Mouse (Mus musculus): Measurements from ENCODE around the gene Clic5. TPM values are rescaled to one million over a fixed set of nuclear protein-coding genes. Genes with fewer than 3 reads are reported as not detected.

The Clic5 gene
- polyA plus RNA-seq, 1 experiment, result 0.27 TPM

GRCm38 (mm10) chr17:44270043-44270442 lies 81.7 kb downstream of the Clic5 start:
- no peak for TF ChIP-seq POLR2A (IDR thresholded peaks at IDR 0.05; ENCODE audit: borderline replicate concordance, extremely low read depth, insufficient read depth, insufficient read length, poor library complexity, severe bottlenecking)
- no peak for TF ChIP-seq CTCF (IDR thresholded peaks at IDR 0.05; ENCODE audit: borderline replicate concordance, extremely low read depth, insufficient read depth, insufficient read length)
- DNase-seq (ENCODE audit: low read depth), result no peak

- DNase-seq (ENCODE audit: low read depth), result no peak
- TF ChIP-seq POLR2A (IDR thresholded peaks at IDR 0.05; ENCODE audit: borderline replicate concordance, extremely low read depth, insufficient read depth, insufficient read length, poor library complexity, severe bottlenecking) (no peak), CTCF (IDR thresholded peaks at IDR 0.05; ENCODE audit: borderline replicate concordance, extremely low read depth, insufficient read depth, insufficient read length) (no peak)
Measured at GRCm38 (mm10) chr17:44271426-44271825, 83.0 kb downstream of the Clic5 start.

- DNase-seq (ENCODE audit: low read depth), result no peak
- TF ChIP-seq POLR2A (IDR thresholded peaks at IDR 0.05; ENCODE audit: borderline replicate concordance, extremely low read depth, insufficient read depth, insufficient read length, poor library complexity, severe bottlenecking) (no peak), CTCF (IDR thresholded peaks at IDR 0.05; ENCODE audit: borderline replicate concordance, extremely low read depth, insufficient read depth, insufficient read length) (no peak)
Measured at GRCm38 (mm10) chr17:44274804-44275203, 86.4 kb downstream of the Clic5 start.

GRCm38 (mm10) chr17:44288320-44288719 lies 99.9 kb downstream of the Clic5 start:
- no peak for DNase-seq (ENCODE audit: low read depth)

GRCm38 (mm10) chr17:44297221-44297620 lies 108.8 kb downstream of the Clic5 start:
- no peak for DNase-seq (ENCODE audit: low read depth)
- TF ChIP-seq CTCF (IDR thresholded peaks at IDR 0.05; ENCODE audit: borderline replicate concordance, extremely low read depth, insufficient read depth, insufficient read length) (no peak), POLR2A (IDR thresholded peaks at IDR 0.05; ENCODE audit: borderline replicate concordance, extremely low read depth, insufficient read depth, insufficient read length, poor library complexity, severe bottlenecking) (no peak)

More at GRCm38 (mm10) chr17:44288320-44288719, 99.9 kb downstream of the Clic5 start:
- TF ChIP-seq CTCF (IDR thresholded peaks at IDR 0.05; ENCODE audit: borderline replicate concordance, extremely low read depth, insufficient read depth, insufficient read length), result no peak
- TF ChIP-seq POLR2A (IDR thresholded peaks at IDR 0.05; ENCODE audit: borderline replicate concordance, extremely low read depth, insufficient read depth, insufficient read length, poor library complexity, severe bottlenecking), result no peak

GRCm38 (mm10) chr17:44300236-44300635 lies 111.9 kb downstream of the Clic5 start:
- DNase-seq (ENCODE audit: low read depth), result peak; percentile 62
- no peak for TF ChIP-seq POLR2A (IDR thresholded peaks at IDR 0.05; ENCODE audit: borderline replicate concordance, extremely low read depth, insufficient read depth, insufficient read length, poor library complexity, severe bottlenecking)
- TF ChIP-seq CTCF (IDR thresholded peaks at IDR 0.05; ENCODE audit: borderline replicate concordance, extremely low read depth, insufficient read depth, insufficient read length), result no peak

- peak; percentile 38 for DNase-seq (ENCODE audit: low read depth)
- TF ChIP-seq CTCF (IDR thresholded peaks at IDR 0.05; ENCODE audit: borderline replicate concordance, extremely low read depth, insufficient read depth, insufficient read length) (no peak), POLR2A (IDR thresholded peaks at IDR 0.05; ENCODE audit: borderline replicate concordance, extremely low read depth, insufficient read depth, insufficient read length, poor library complexity, severe bottlenecking) (no peak)
Measured at GRCm38 (mm10) chr17:44300723-44301122, 112.3 kb downstream of the Clic5 start.

- TF ChIP-seq POLR2A (IDR thresholded peaks at IDR 0.05; ENCODE audit: borderline replicate concordance, extremely low read depth, insufficient read depth, insufficient read length, poor library complexity, severe bottlenecking), result no peak
- DNase-seq (ENCODE audit: low read depth), result no peak
Measured at GRCm38 (mm10) chr17:44301224-44301811, 112.9 kb downstream of the Clic5 start.

GRCm38 (mm10) chr17:44304076-44304475 lies 115.7 kb downstream of the Clic5 start:
- no peak for DNase-seq (ENCODE audit: low read depth)
- TF ChIP-seq CTCF (IDR thresholded peaks at IDR 0.05; ENCODE audit: borderline replicate concordance, extremely low read depth, insufficient read depth, insufficient read length), result no peak
- no peak for TF ChIP-seq POLR2A (IDR thresholded peaks at IDR 0.05; ENCODE audit: borderline replicate concordance, extremely low read depth, insufficient read depth, insufficient read length, poor library complexity, severe bottlenecking)

- no peak for TF ChIP-seq CTCF (IDR thresholded peaks at IDR 0.05; ENCODE audit: borderline replicate concordance, extremely low read depth, insufficient read depth, insufficient read length)
- no peak for TF ChIP-seq POLR2A (IDR thresholded peaks at IDR 0.05; ENCODE audit: borderline replicate concordance, extremely low read depth, insufficient read depth, insufficient read length, poor library complexity, severe bottlenecking)
- DNase-seq (ENCODE audit: low read depth), result no peak
Measured at GRCm38 (mm10) chr17:44309914-44310622, 121.7 kb downstream of the Clic5 start.

- no peak for DNase-seq (ENCODE audit: low read depth)
- no peak for TF ChIP-seq POLR2A (IDR thresholded peaks at IDR 0.05; ENCODE audit: borderline replicate concordance, extremely low read depth, insufficient read depth, insufficient read length, poor library complexity, severe bottlenecking)
- TF ChIP-seq CTCF (IDR thresholded peaks at IDR 0.05; ENCODE audit: borderline replicate concordance, extremely low read depth, insufficient read depth, insufficient read length), result no peak
Measured at GRCm38 (mm10) chr17:44325314-44325713, 136.9 kb downstream of the Clic5 start.
